Mouse (Mus musculus): ENCODE results near the gene Ccer2. TPM values are rescaled to one million over a fixed set of nuclear protein-coding genes. Genes with fewer than 3 reads are reported as not detected.

Gene Ccer2
- polyA plus RNA-seq (2012; ENCODE audit: low replicate concordance), result 0.23 TPM in 1 of 2 replicates, not detected in the other

GRCm38 (mm10) chr7:28756079-28756478 is at the start of gene Ccer2:
Gene Ccer2 (plus strand): TSS chr7:28756174.

GRCm38 (mm10) chr7:28716590-28717281 is 39.2 kb upstream of the Ccer2 start, which contains the start of gene Fbxo17:
Gene Fbxo17 (plus strand): TSS chr7:28716804.

GRCm38 (mm10) chr7:28741709-28742438 is 14.1 kb upstream of the Ccer2 start, which contains the start of the genes Mrps12 and Sars2:
Gene Mrps12 (minus strand): TSS chr7:28741820.
Gene Sars2 (plus strand): TSS chr7:28741992.

GRCm38 (mm10) chr7:28766173-28766879 is 10.4 kb downstream of the Ccer2 start, which contains the start of gene Sirt2:
Gene Sirt2 (plus strand): TSS chr7:28766735.

GRCm38 (mm10) chr7:28767462-28767965 is 11.5 kb downstream of the Ccer2 start, which contains the start of gene Nfkbib:
Gene Nfkbib (minus strand): TSS chr7:28767512.

GRCm38 (mm10) chr7:28788307-28789195 is 32.6 kb downstream of the Ccer2 start, which contains the start of gene Rinl:
Gene Rinl (plus strand): TSS chr7:28788969.

GRCm38 (mm10) chr7:28808221-28808941 is 52.4 kb downstream of the Ccer2 start, which contains the start of gene Hnrnpl:
Gene Hnrnpl (plus strand): TSS chr7:28808541.

Other genes with a start within 250 kb of the Ccer2 start
- gene Ifnl2, start 245.7 kb upstream of the Ccer2 start, polyA plus RNA-seq (2012; ENCODE audit: low replicate concordance), result not detected in 2 replicates
- not detected in 2 replicates for gene Ifnl3, start 233.3 kb upstream of the Ccer2 start, polyA plus RNA-seq (2012; ENCODE audit: low replicate concordance)
- not detected in 2 replicates for gene Sycn, start 215.3 kb upstream of the Ccer2 start, polyA plus RNA-seq (2012; ENCODE audit: low replicate concordance)
- gene Nccrp1, start 208.9 kb upstream of the Ccer2 start, polyA plus RNA-seq (2012; ENCODE audit: low replicate concordance), result 0.15 and 0.30 TPM in 2 replicates
- 121 and 137 TPM in 2 replicates for gene Samd4b, start 158.0 kb upstream of the Ccer2 start, polyA plus RNA-seq (2012; ENCODE audit: low replicate concordance)
- gene Pak4, start 158.0 kb upstream of the Ccer2 start, polyA plus RNA-seq (2012; ENCODE audit: low replicate concordance), result 59.1 and 63.0 TPM in 2 replicates
- not detected in 2 replicates for gene Acp7, start 124.8 kb upstream of the Ccer2 start, polyA plus RNA-seq (2012; ENCODE audit: low replicate concordance)
- gene Fbxo27, start 63.3 kb upstream of the Ccer2 start, polyA plus RNA-seq (2012; ENCODE audit: low replicate concordance), result 0.26 TPM in 2 replicates
- gene Fbxo17, start 39.4 kb upstream of the Ccer2 start, polyA plus RNA-seq (2012; ENCODE audit: low replicate concordance), result 0.34 and 0.60 TPM in 2 replicates
- 270 and 504 TPM in 2 replicates for gene Mrps12, start 14.4 kb upstream of the Ccer2 start, polyA plus RNA-seq (2012; ENCODE audit: low replicate concordance)
- 52.8 and 59.0 TPM in 2 replicates for gene Sars2, start 14.2 kb upstream of the Ccer2 start, polyA plus RNA-seq (2012; ENCODE audit: low replicate concordance)
- 114 and 160 TPM in 2 replicates for gene Sirt2, start 10.6 kb downstream of the Ccer2 start, polyA plus RNA-seq (2012; ENCODE audit: low replicate concordance)
- 136 and 205 TPM in 2 replicates for gene Nfkbib, start 11.3 kb downstream of the Ccer2 start, polyA plus RNA-seq (2012; ENCODE audit: low replicate concordance)
- gene Rinl, start 32.8 kb downstream of the Ccer2 start, polyA plus RNA-seq (2012; ENCODE audit: low replicate concordance), result 96.6 and 114 TPM in 2 replicates
- 590 and 675 TPM in 2 replicates for gene Hnrnpl, start 52.4 kb downstream of the Ccer2 start, polyA plus RNA-seq (2012; ENCODE audit: low replicate concordance)
- gene Ech1, start 69.0 kb downstream of the Ccer2 start, polyA plus RNA-seq (2012; ENCODE audit: low replicate concordance), result 3.3 and 24.2 TPM in 2 replicates
- gene Lgals4, start 77.7 kb downstream of the Ccer2 start, polyA plus RNA-seq (2012; ENCODE audit: low replicate concordance), result 2.6 TPM in 1 of 2 replicates, not detected in the other
- 7.4 and 7.6 TPM in 2 replicates for gene Lgals7, start 107.7 kb downstream of the Ccer2 start, polyA plus RNA-seq (2012; ENCODE audit: low replicate concordance)
- gene Capn12, start 125.2 kb downstream of the Ccer2 start, polyA plus RNA-seq (2012; ENCODE audit: low replicate concordance), result 0.07 TPM in 1 of 2 replicates, not detected in the other
- gene Actn4, start 206.2 kb downstream of the Ccer2 start, polyA plus RNA-seq (2012; ENCODE audit: low replicate concordance), result 469 and 673 TPM in 2 replicates
- 39.7 and 203 TPM in 2 replicates for gene Eif3k, start 225.7 kb downstream of the Ccer2 start, polyA plus RNA-seq (2012; ENCODE audit: low replicate concordance)
- 71.5 and 127 TPM in 2 replicates for gene Map4k1, start 225.9 kb downstream of the Ccer2 start, polyA plus RNA-seq (2012; ENCODE audit: low replicate concordance)